Mouse (Mus musculus) MEL (cell line): ENCODE measurements at regions not wholly inside any gene's neighbourhood (a gene's known extent, or its start where the extent isn't known, plus 50 kb on each side); places are given as distances from the start of the nearest gene placed in this dataset.

Experiments used
- DNase-seq: peaks from one replicate; pipeline ENCODE4 v3.0.0; 2011; ENCODE audit warnings: low read depth, low spot score
- H3K27ac ChIP-seq: 2 replicates; pipeline ENCODE4 v1.5.1; 2012; ENCODE audit warnings: low read depth, mild to moderate bottlenecking, control low read depth, low read length, moderate library complexity; ENCODE audit not compliant: control insufficient read depth
- H3K27me3 ChIP-seq, 2 experiments: fragments of 150-350 bp in 1 of 2; sonication (generic) in 1 of 2; 2 replicates each; pipeline ENCODE4 v1.6.1; 2012; ENCODE audit warnings: low read length in 2 of 2, mild to moderate bottlenecking in 2 of 2, improper control_type of control experiment in 1 of 2, moderate library complexity in 1 of 2; ENCODE audit not compliant: insufficient read depth in 2 of 2, control insufficient read depth in 1 of 2
- H3K36me3 ChIP-seq, 2 experiments: 2 replicates each; pipeline ENCODE4 v1.6.1; 2012 to 2014; ENCODE audit warnings: low read length in 2 of 2, improper control_type of control experiment in 1 of 2, inconsistent platforms in 1 of 2, mild to moderate bottlenecking in 1 of 2; ENCODE audit not compliant: insufficient read depth in 2 of 2, control insufficient read depth in 1 of 2
- H3K4me1 ChIP-seq, 2 experiments: fragments of 150-350 bp in 1 of 2; sonication (generic) in 1 of 2; 2 replicates each; pipeline ENCODE4 v1.6.1; 2012; ENCODE audit warnings: low read length in 2 of 2, improper control_type of control experiment in 1 of 2, mild to moderate bottlenecking in 1 of 2; ENCODE audit not compliant: insufficient read depth in 2 of 2, control insufficient read depth in 1 of 2
- H3K4me3 ChIP-seq, 2 experiments: fragments of 150-350 bp in 1 of 2; sonication (generic) in 1 of 2; 2 replicates each; pipeline ENCODE4 v1.5.1; 2012; ENCODE audit warnings: low read depth in 2 of 2, low read length in 2 of 2, mild to moderate bottlenecking in 2 of 2, moderate library complexity in 2 of 2, control low read depth in 1 of 2, improper control_type of control experiment in 1 of 2; ENCODE audit not compliant: control insufficient read depth in 1 of 2, insufficient read depth in 1 of 2
- H3K79me2 ChIP-seq: 2 replicates; pipeline ENCODE4 v1.6.1; 2012; ENCODE audit warnings: mild to moderate bottlenecking, low read length, moderate library complexity; ENCODE audit not compliant: control insufficient read depth, poor library complexity, insufficient read depth
- H3K9ac ChIP-seq: 2 replicates; pipeline ENCODE4 v1.6.1; 2012; ENCODE audit warnings: low read depth, mild to moderate bottlenecking, control low read depth, low read length, moderate library complexity; ENCODE audit not compliant: control insufficient read depth, poor library complexity, severe bottlenecking
- H3K9me3 ChIP-seq: fragments of 150-350 bp; sonication (generic); replicated peaks from 2 replicates; pipeline ENCODE4 v1.6.1; 2012; ENCODE audit warnings: mild to moderate bottlenecking, low read length, improper control_type of control experiment, moderate library complexity; ENCODE audit not compliant: insufficient read depth
- BHLHE40 ChIP-seq: IDR thresholded peaks from 2 replicates; pipeline ENCODE4 v1.6.1; 2012; ENCODE audit warnings: low read depth, mild to moderate bottlenecking, inconsistent platforms, low read length, improper control_type of control experiment, borderline replicate concordance
- CTCF ChIP-seq, 3 experiments: IDR thresholded peaks in 2 of 3; conservative IDR thresholded peaks in 1 of 3; 2 replicates each; pipeline ENCODE4 v1.5.1; 2011 to 2012; ENCODE audit warnings: low read length in 3 of 3, low read depth in 2 of 3, mild to moderate bottlenecking in 2 of 3, improper control_type of control experiment in 1 of 3, inconsistent platforms in 1 of 3, mixed read lengths in 1 of 3, moderate library complexity in 1 of 3; ENCODE audit not compliant: control insufficient read depth in 1 of 3, insufficient read depth in 1 of 3, poor library complexity in 1 of 3, severe bottlenecking in 1 of 3
- E2F4 ChIP-seq: IDR thresholded peaks from 2 replicates; pipeline ENCODE4 v1.6.1; 2011; ENCODE audit warnings: low read depth, low read length, improper control_type of control experiment, borderline replicate concordance
- ELF1 ChIP-seq: IDR thresholded peaks from 2 replicates; pipeline ENCODE4 v1.6.1; 2014; ENCODE audit warnings: low read depth, mild to moderate bottlenecking, inconsistent platforms, low read length, improper control_type of control experiment, moderate library complexity
- EP300 ChIP-seq, 2 experiments: IDR thresholded peaks; 2 replicates each; pipeline ENCODE4 v1.6.1; 2011; ENCODE audit warnings: improper control_type of control experiment in 2 of 2, low read length in 2 of 2, low read depth in 1 of 2, mild to moderate bottlenecking in 1 of 2
- GATA1 ChIP-seq: IDR thresholded peaks from 2 replicates; pipeline ENCODE4 v1.6.1; 2011; ENCODE audit warnings: low read depth, low read length, improper control_type of control experiment
- HCFC1 ChIP-seq: IDR thresholded peaks from 2 replicates; pipeline ENCODE4 v1.6.1; 2012; ENCODE audit warnings: low read depth, mild to moderate bottlenecking, inconsistent platforms, low read length, improper control_type of control experiment, moderate library complexity
- JUND ChIP-seq: IDR thresholded peaks from 2 replicates; pipeline ENCODE4 v1.6.1; 2011; ENCODE audit warnings: low read depth, mild to moderate bottlenecking, improper control_type of control experiment, low read length
- KAT2A ChIP-seq: conservative IDR thresholded peaks from 2 replicates; pipeline ENCODE4 v1.6.1; 2012; ENCODE audit warnings: low read depth, low read length, improper control_type of control experiment, inconsistent platforms
- MAFK ChIP-seq: IDR thresholded peaks from 2 replicates; pipeline ENCODE4 v1.6.1; 2011; ENCODE audit warnings: low read depth, mild to moderate bottlenecking, low read length, improper control_type of control experiment, borderline replicate concordance
- MAX ChIP-seq: IDR thresholded peaks from 2 replicates; pipeline ENCODE4 v1.6.1; 2011; ENCODE audit warnings: low read length, improper control_type of control experiment
- MEF2A ChIP-seq: IDR thresholded peaks from 2 replicates; pipeline ENCODE4 v1.6.1; 2014; ENCODE audit warnings: low read depth, mild to moderate bottlenecking, inconsistent platforms, low read length, improper control_type of control experiment; ENCODE audit not compliant: poor library complexity, insufficient replicate concordance, severe bottlenecking; ENCODE audit errors: extremely low read depth
- MXI1 ChIP-seq: IDR thresholded peaks from 2 replicates; pipeline ENCODE4 v1.6.1; 2011; ENCODE audit warnings: mild to moderate bottlenecking, low read depth, low read length, improper control_type of control experiment
- MYB ChIP-seq: IDR thresholded peaks from 2 replicates; pipeline ENCODE4 v1.6.1; 2011; ENCODE audit warnings: mild to moderate bottlenecking, low read depth, low read length, improper control_type of control experiment
- NRF1 ChIP-seq: IDR thresholded peaks from 2 replicates; pipeline ENCODE4 v1.6.1; 2014; ENCODE audit warnings: low read depth, mild to moderate bottlenecking, inconsistent platforms, low read length, improper control_type of control experiment, moderate library complexity; ENCODE audit not compliant: poor library complexity, insufficient read depth, severe bottlenecking
- POLR2A ChIP-seq, 2 experiments: IDR thresholded peaks; 2 replicates each; pipeline ENCODE4 v1.6.1; 2011 to 2012; ENCODE audit warnings: low read length in 2 of 2, mild to moderate bottlenecking in 2 of 2, control low read depth in 1 of 2, improper control_type of control experiment in 1 of 2, low read depth in 1 of 2, moderate library complexity in 1 of 2; ENCODE audit not compliant: control insufficient read depth in 1 of 2, insufficient read depth in 1 of 2, poor library complexity in 1 of 2
- POLR2AphosphoS2 ChIP-seq: IDR thresholded peaks from 2 replicates; pipeline ENCODE4 v1.6.1; 2011; ENCODE audit warnings: low read length, improper control_type of control experiment
- POLR2AphosphoS5 ChIP-seq: IDR thresholded peaks from 2 replicates; pipeline ENCODE4 v1.6.1; 2012; ENCODE audit warnings: low read depth, borderline replicate concordance, mild to moderate bottlenecking, inconsistent platforms, low read length, moderate library complexity, mixed read lengths
- RAD21 ChIP-seq: IDR thresholded peaks from 2 replicates; pipeline ENCODE4 v1.6.1; 2011; ENCODE audit warnings: mild to moderate bottlenecking, low read depth, low read length, improper control_type of control experiment
- RCOR1 ChIP-seq: IDR thresholded peaks from 2 replicates; pipeline ENCODE4 v1.6.1; 2012; ENCODE audit warnings: low read depth, mild to moderate bottlenecking, inconsistent platforms, low read length, improper control_type of control experiment
- SIN3A ChIP-seq: IDR thresholded peaks from 2 replicates; pipeline ENCODE4 v1.6.1; 2012; ENCODE audit warnings: low read length, improper control_type of control experiment, inconsistent platforms
- TAL1 ChIP-seq: IDR thresholded peaks from 2 replicates; pipeline ENCODE4 v1.6.1; 2012; ENCODE audit warnings: mild to moderate bottlenecking, inconsistent platforms, low read length, moderate library complexity, mixed read lengths
- TBP ChIP-seq: IDR thresholded peaks from 2 replicates; pipeline ENCODE4 v1.8.0; 2011; ENCODE audit warnings: low read depth, low read length, improper control_type of control experiment
- TCF12 ChIP-seq: IDR thresholded peaks from 2 replicates; pipeline ENCODE4 v1.6.1; 2014; ENCODE audit warnings: low read depth, mild to moderate bottlenecking, inconsistent platforms, low read length, improper control_type of control experiment, moderate library complexity
- USF2 ChIP-seq, 2 experiments: IDR thresholded peaks; 2 replicates each; pipeline ENCODE4 v1.6.1; 2011 to 2012; ENCODE audit warnings: improper control_type of control experiment in 2 of 2, low read length in 2 of 2, borderline replicate concordance in 1 of 2, inconsistent platforms in 1 of 2, low read depth in 1 of 2, mild to moderate bottlenecking in 1 of 2; ENCODE audit not compliant: insufficient read depth in 1 of 2

DNA sequence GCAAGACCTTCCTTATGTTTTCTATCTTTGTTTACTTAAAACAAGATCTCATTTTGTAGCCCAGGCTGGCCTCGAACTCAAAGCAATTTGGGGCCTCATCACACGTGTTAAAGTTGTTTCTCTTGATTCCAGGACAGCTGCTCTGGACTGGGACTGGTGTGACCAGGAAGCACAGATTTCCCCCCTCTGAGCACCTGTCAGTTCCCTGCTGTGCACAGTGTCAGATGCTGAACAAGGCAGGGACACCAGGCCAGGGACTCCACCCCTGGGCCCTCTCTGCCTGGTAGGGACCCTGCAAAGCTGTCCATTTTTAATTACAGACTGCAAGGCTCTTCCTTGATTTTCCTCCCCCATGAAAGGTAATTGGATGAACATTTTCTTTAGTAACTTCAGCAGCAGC is 185.8 kb upstream of the Irx5 start:
- no peaks in the 10 kb centered on the region for H3K4me1 ChIP-seq
- DNase-seq = no peak

DNA sequence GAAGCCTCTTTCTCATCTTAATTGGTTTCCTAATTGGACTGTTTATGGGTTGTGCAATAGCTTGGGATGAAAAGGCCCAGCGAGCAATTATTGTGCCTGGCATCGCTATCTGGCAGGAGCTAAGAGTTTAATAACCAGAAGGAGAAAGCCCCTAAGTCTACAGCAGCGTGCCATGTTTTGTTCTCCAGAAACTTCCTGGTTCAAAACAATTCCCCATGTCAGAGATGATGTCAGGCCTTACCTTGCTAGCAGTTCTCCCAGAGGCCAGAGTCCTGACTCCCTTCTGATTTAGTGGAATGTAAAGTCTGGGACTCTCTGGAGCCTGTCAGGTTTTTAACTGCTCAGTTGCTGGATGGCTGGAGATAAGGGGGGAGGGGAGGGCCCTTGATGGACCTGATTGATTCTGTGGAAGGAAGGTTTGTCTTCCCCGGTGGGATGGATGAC is 190.1 kb upstream of the Irx5 start:
- TF ChIP-seq CTCF (IDR thresholded peaks at IDR 0.05 in 2 of 3, conservative IDR thresholded peaks at IDR 0.05 in 1 of 3; ENCODE audit: control insufficient read depth in 1 of 3, insufficient read depth in 1 of 3, low read depth in 2 of 3, low read length in 3 of 3, poor library complexity in 1 of 3, severe bottlenecking in 1 of 3) (no peak), JUND (no peak), TAL1 (no peak), EP300 (IDR thresholded peaks at IDR 0.05; ENCODE audit: low read depth in 1 of 2, low read length in 2 of 2) (no peak), POLR2AphosphoS5 (no peak), MAX (no peak), TBP (no peak), USF2 (IDR thresholded peaks at IDR 0.05; ENCODE audit: borderline replicate concordance in 1 of 2, insufficient read depth in 1 of 2, low read depth in 1 of 2, low read length in 2 of 2) (no peak), MXI1 (no peak), SIN3A (no peak), MYB (no peak), E2F4 (no peak), KAT2A (no peak), GATA1 (no peak), NRF1 (no peak), BHLHE40 (no peak), ELF1 (no peak), POLR2A (IDR thresholded peaks at IDR 0.05; ENCODE audit: control insufficient read depth in 1 of 2, insufficient read depth in 1 of 2, low read depth in 1 of 2, low read length in 2 of 2, poor library complexity in 1 of 2) (no peak), TCF12 (no peak)
- TF ChIP-seq, all 39 proteins: peak for 0
- H3K27me3 ChIP-seq = no peaks in the 10 kb centered on the region
- no peak overlapping the region for H3K4me3 ChIP-seq
- H3K9ac ChIP-seq = no peak overlapping the region
- no peaks in the 10 kb centered on the region for H3K9me3 ChIP-seq
- H3K27ac ChIP-seq = no peak overlapping the region
- H3K79me2 ChIP-seq = no peaks in the 10 kb centered on the region
- no peaks in the 10 kb centered on the region for H3K4me1 ChIP-seq
- DNase-seq = no peak
- no peaks in the 10 kb centered on the region for H3K36me3 ChIP-seq

More for the DNA sequence above, 185.8 kb upstream of the Irx5 start:
- H3K27ac ChIP-seq = no peak overlapping the region
- H3K27me3 ChIP-seq = no peaks in the 10 kb centered on the region
- H3K79me2 ChIP-seq = no peaks in the 10 kb centered on the region
- no peaks in the 10 kb centered on the region for H3K36me3 ChIP-seq
- TF ChIP-seq RCOR1 (no peak), EP300 (IDR thresholded peaks at IDR 0.05; ENCODE audit: low read depth in 1 of 2, low read length in 2 of 2) (no peak), E2F4 (no peak), USF2 (IDR thresholded peaks at IDR 0.05; ENCODE audit: borderline replicate concordance in 1 of 2, insufficient read depth in 1 of 2, low read depth in 1 of 2, low read length in 2 of 2) (no peak), POLR2AphosphoS2 (no peak), MXI1 (no peak), JUND (no peak), RAD21 (no peak), HCFC1 (no peak), ELF1 (no peak), MAFK (no peak), MEF2A (no peak)
- TF ChIP-seq, all 39 proteins: peak for 0
- Histone ChIP-seq H3K9me3 (no peaks in the 10 kb centered on the region), H3K9ac (no peak overlapping the region), H3K4me3 (no peak overlapping the region)
